Mouse (Mus musculus) neural tube, embryonic 15.5 days (tissue): Measurements from ENCODE around the gene Fam20b. TPM values are rescaled to one million over a fixed set of nuclear protein-coding genes. Genes with fewer than 3 reads are reported as not detected.
A peak's percentile ranks its signal among the peaks of the same experiment; 100 is the strongest.

Experiments
- ATAC-seq: fragments of 200-750 bp; cut with Nextera tagmentation; 2 replicates; pipeline ENCODE4 v1.8.0; 2017; ENCODE audit warnings: mild to moderate bottlenecking, moderate TSS enrichment, moderate library complexity; ENCODE audit not compliant: low FRiP score
- H3K27ac ChIP-seq: fragments of 300-500 bp; sonication (generic); replicated peaks from 2 replicates; pipeline ENCODE4 v1.5.1; 2015; ENCODE audit warnings: mild to moderate bottlenecking, inconsistent platforms
- H3K27me3 ChIP-seq: fragments of 300-500 bp; sonication (generic); replicated peaks from 2 replicates; pipeline ENCODE4 v1.6.1; 2015; ENCODE audit warnings: inconsistent platforms
- H3K36me3 ChIP-seq: fragments of 300-500 bp; sonication (generic); 2 replicates; pipeline ENCODE4 v1.6.1; 2015; ENCODE audit warnings: inconsistent platforms
- H3K4me1 ChIP-seq: fragments of 300-500 bp; sonication (generic); 2 replicates; pipeline ENCODE4 v1.6.1; 2015; ENCODE audit warnings: inconsistent platforms
- H3K4me2 ChIP-seq: fragments of 300-500 bp; sonication (generic); 2 replicates; pipeline ENCODE4 v1.6.1; 2015; ENCODE audit warnings: inconsistent platforms, mild to moderate bottlenecking, moderate library complexity
- H3K4me3 ChIP-seq: fragments of 300-500 bp; sonication (generic); replicated peaks from 2 replicates; pipeline ENCODE4 v1.5.1; 2015; ENCODE audit warnings: mild to moderate bottlenecking, inconsistent platforms
- H3K9ac ChIP-seq: fragments of 300-500 bp; sonication (generic); replicated peaks from 2 replicates; pipeline ENCODE4 v1.6.1; 2015; ENCODE audit warnings: mild to moderate bottlenecking, inconsistent platforms
- H3K9me3 ChIP-seq: fragments of 300-500 bp; sonication (generic); replicated peaks from 2 replicates; pipeline ENCODE4 v1.6.1; 2016; ENCODE audit warnings: inconsistent platforms
- WGBS: fragments of 180-500 bp; shearing (Covaris S2); methylation state at CpG from one replicate; pipeline ENCODE4 v1.1.7; 2015; ENCODE audit warnings: mixed read lengths; 5-methylcytosine and 5-hydroxymethylcytosine counted together
- polyA plus RNA-seq: library from polyadenylated mRNA; unstranded; fragments of >200 nt; fragmentation: Nextera tagmentation; extraction: Ambion mirVana; gene quantifications from 2 replicates; pipeline ENCODE4 v1.2.1, GENCODE M21; 2015

The Fam20b gene
- polyA plus RNA-seq, 1 experiment from 2014 or later = 27.4 TPM

GRCm38 (mm10) chr1:156644780-156645523, 73.9 kb downstream of the Fam20b start:
- WGBS = 45% methylated on average over 13 of the region's 13 CpGs
- ATAC-seq = no peak
- Histone ChIP-seq H3K27ac (0 out of 2 replicates have a peak overlapping the region, but pooled peaks have one; percentile 33), H3K9me3 (no peaks in the 10 kb centered on the region), H3K36me3 (peaks cover 30% of the 10 kb centered on the region), H3K4me1 (peaks cover 18% of the 10 kb centered on the region), H3K27me3 (no peaks in the 10 kb centered on the region), H3K4me2 (no peak overlapping the region), H3K9ac (no peak overlapping the region), H3K4me3 (no peak overlapping the region)

GRCm38 (mm10) chr1:156644061-156644460, 74.8 kb downstream of the Fam20b start:
- Histone ChIP-seq H3K27ac (peak overlapping the region; percentile 33; the same call in 1 of the 2 replicates), H3K27me3 (no peaks in the 10 kb centered on the region), H3K36me3 (peaks cover 36% of the 10 kb centered on the region), H3K4me3 (no peak overlapping the region), H3K4me2 (no peak overlapping the region), H3K9ac (no peak overlapping the region), H3K9me3 (no peaks in the 10 kb centered on the region), H3K4me1 (peaks cover 18% of the 10 kb centered on the region)
- ATAC-seq = no peak
- 42% methylated on average over 10 of the region's 10 CpGs for WGBS

- no peak overlapping the region for H3K4me2 ChIP-seq
- 69% methylated on average over 12 of the region's 12 CpGs for WGBS
- H3K4me3 ChIP-seq = no peak overlapping the region
- peaks cover 18% of the 10 kb centered on the region for H3K4me1 ChIP-seq
- H3K27me3 ChIP-seq = no peaks in the 10 kb centered on the region
- H3K27ac ChIP-seq = no peak overlapping the region
- H3K36me3 ChIP-seq = peaks cover 38% of the 10 kb centered on the region
- no peak for ATAC-seq
- no peaks in the 10 kb centered on the region for H3K9me3 ChIP-seq
- no peak overlapping the region for H3K9ac ChIP-seq
Observed at GRCm38 (mm10) chr1:156642813-156643212, 76.1 kb downstream of the Fam20b start.

- Histone ChIP-seq H3K4me2 (no peak overlapping the region), H3K27me3 (no peaks in the 10 kb centered on the region), H3K4me3 (no peak overlapping the region), H3K36me3 (peaks cover 44% of the 10 kb centered on the region), H3K9me3 (no peaks in the 10 kb centered on the region), H3K9ac (no peak overlapping the region), H3K27ac (no peak overlapping the region), H3K4me1 (peaks cover 18% of the 10 kb centered on the region)
- WGBS = 92% methylated on average over 10 of the region's 10 CpGs
- no peak for ATAC-seq
Observed at GRCm38 (mm10) chr1:156641808-156642207, 77.1 kb downstream of the Fam20b start.

GRCm38 (mm10) chr1:156640577-156640976, 78.3 kb downstream of the Fam20b start:
- H3K9me3 ChIP-seq = no peaks in the 10 kb centered on the region
- peaks cover 52% of the 10 kb centered on the region for H3K36me3 ChIP-seq
- no peaks in the 10 kb centered on the region for H3K27me3 ChIP-seq
- 80% methylated on average over 4 of the region's 4 CpGs for WGBS
- ATAC-seq = 0 out of 2 replicates have a peak, but pooled peaks have one; percentile 22
- no peak overlapping the region for H3K27ac ChIP-seq
- peaks cover 14% of the 10 kb centered on the region for H3K4me1 ChIP-seq
- H3K9ac ChIP-seq = no peak overlapping the region
- H3K4me3 ChIP-seq = no peak overlapping the region
- H3K4me2 ChIP-seq = no peak overlapping the region

GRCm38 (mm10) chr1:156639455-156639854, 79.4 kb downstream of the Fam20b start:
- H3K36me3 ChIP-seq = peaks cover 58% of the 10 kb centered on the region
- no peak for ATAC-seq

GRCm38 (mm10) chr1:156635148-156635547, 83.7 kb downstream of the Fam20b start:
- H3K9me3 ChIP-seq = no peaks in the 10 kb centered on the region
- H3K27me3 ChIP-seq = no peaks in the 10 kb centered on the region
- H3K27ac ChIP-seq = no peak overlapping the region
- no peak overlapping the region for H3K4me2 ChIP-seq
- no peaks in the 10 kb centered on the region for H3K4me1 ChIP-seq
- H3K4me3 ChIP-seq = no peak overlapping the region
- 86% methylated on average over 2 of the region's 2 CpGs for WGBS
- H3K36me3 ChIP-seq = peaks cover 64% of the 10 kb centered on the region
- no peak overlapping the region for H3K9ac ChIP-seq
- no peak for ATAC-seq

More at GRCm38 (mm10) chr1:156639455-156639854, 79.4 kb downstream of the Fam20b start:
- Histone ChIP-seq H3K9me3 (no peaks in the 10 kb centered on the region), H3K4me1 (peaks cover 8% of the 10 kb centered on the region; the same call in 1 of the 2 replicates), H3K27me3 (no peaks in the 10 kb centered on the region), H3K27ac (no peak overlapping the region), H3K4me2 (no peak overlapping the region), H3K4me3 (no peak overlapping the region), H3K9ac (no peak overlapping the region)
- WGBS = 92% methylated on average over 5 of the region's 5 CpGs

GRCm38 (mm10) chr1:156633095-156633494, 85.8 kb downstream of the Fam20b start:
- H3K36me3 ChIP-seq = peaks cover 62% of the 10 kb centered on the region

GRCm38 (mm10) chr1:156630965-156631364, 87.9 kb downstream of the Fam20b start:
- 0 out of 2 replicates have a peak, but pooled peaks cover 3% of the 10 kb centered on the region for H3K4me1 ChIP-seq
- H3K4me3 ChIP-seq = no peak overlapping the region
- no peaks in the 10 kb centered on the region for H3K9me3 ChIP-seq
- ATAC-seq = no peak
- H3K27me3 ChIP-seq = no peaks in the 10 kb centered on the region
- H3K4me2 ChIP-seq = no peak overlapping the region
- peaks cover 51% of the 10 kb centered on the region for H3K36me3 ChIP-seq
- H3K9ac ChIP-seq = no peak overlapping the region
- no peak overlapping the region for H3K27ac ChIP-seq

More at GRCm38 (mm10) chr1:156633095-156633494, 85.8 kb downstream of the Fam20b start:
- no peaks in the 10 kb centered on the region for H3K4me1 ChIP-seq
- H3K9ac ChIP-seq = no peak overlapping the region
- no peaks in the 10 kb centered on the region for H3K27me3 ChIP-seq
- no peak overlapping the region for H3K4me3 ChIP-seq
- no peak overlapping the region for H3K4me2 ChIP-seq
- peak; percentile 45; the same call in 1 of the 2 replicates for ATAC-seq
- no peak overlapping the region for H3K27ac ChIP-seq
- H3K9me3 ChIP-seq = no peaks in the 10 kb centered on the region
- 82% methylated on average over 10 of the region's 10 CpGs for WGBS

- H3K4me3 ChIP-seq = no peak overlapping the region
- no peak overlapping the region for H3K27ac ChIP-seq
- no peaks in the 10 kb centered on the region for H3K27me3 ChIP-seq
- no peak overlapping the region for H3K4me2 ChIP-seq
- H3K9me3 ChIP-seq = no peaks in the 10 kb centered on the region
- no peak overlapping the region for H3K9ac ChIP-seq
- no peak for ATAC-seq
- WGBS = 97% methylated on average over 8 of the region's 8 CpGs
- peaks cover 51% of the 10 kb centered on the region for H3K36me3 ChIP-seq
- 0 out of 2 replicates have a peak, but pooled peaks cover 3% of the 10 kb centered on the region for H3K4me1 ChIP-seq
Observed at GRCm38 (mm10) chr1:156629984-156630383, 88.9 kb downstream of the Fam20b start.
